Mouse (Mus musculus) hindbrain, embryonic 14.5 days (tissue): ENCODE data around the gene Gpr45. TPM values are rescaled to one million over a fixed set of nuclear protein-coding genes. Genes with fewer than 3 reads are reported as not detected.
A peak's percentile ranks its signal among the peaks of the same experiment; 100 is the strongest.

ENCODE experiments used
- ATAC-seq: fragments of 200-750 bp; cut with Nextera tagmentation; 2 replicates; pipeline ENCODE4 v1.8.0; 2017; ENCODE audit warnings: moderate number of reproducible peaks, mild to moderate bottlenecking, moderate TSS enrichment, moderate library complexity; ENCODE audit not compliant: low FRiP score
- DNase-seq: peaks from one replicate; pipeline ENCODE4 v3.0.0-alpha.2; 2015; ENCODE audit warnings: low spot score
- H3K27ac ChIP-seq: fragments of 300-500 bp; sonication (generic); 2 replicates; pipeline ENCODE4 v1.5.1; 2014; ENCODE audit warnings: mild to moderate bottlenecking, moderate library complexity
- H3K27me3 ChIP-seq: fragments of 300-500 bp; sonication (generic); 2 replicates; pipeline ENCODE4 v1.6.1; 2014; ENCODE audit warnings: mild to moderate bottlenecking, low read length, mixed read lengths; ENCODE audit not compliant: control insufficient read depth, insufficient read depth
- H3K36me3 ChIP-seq: fragments of 300-500 bp; sonication (generic); replicated peaks from 2 replicates; pipeline ENCODE4 v1.6.1; 2014; ENCODE audit not compliant: control insufficient read depth, insufficient read depth
- H3K4me1 ChIP-seq: fragments of 300-500 bp; sonication (generic); replicated peaks from 2 replicates; pipeline ENCODE4 v1.6.1; 2014; ENCODE audit warnings: antibody characterized with exemption, low read length, mixed read lengths; ENCODE audit not compliant: control insufficient read depth, insufficient read depth
- H3K4me2 ChIP-seq: fragments of 300-500 bp; sonication (generic); replicated peaks from 2 replicates; pipeline ENCODE4 v1.6.1; 2014; ENCODE audit warnings: mild to moderate bottlenecking, moderate library complexity
- H3K4me3 ChIP-seq: fragments of 300-500 bp; sonication (generic); replicated peaks from 2 replicates; pipeline ENCODE4 v1.5.1; 2014; ENCODE audit warnings: mild to moderate bottlenecking, low read length
- H3K9ac ChIP-seq: fragments of 300-500 bp; sonication (generic); 2 replicates; pipeline ENCODE4 v1.6.1; 2014
- H3K9me3 ChIP-seq: fragments of 300-500 bp; sonication (generic); 2 replicates; pipeline ENCODE4 v1.6.1; 2016; ENCODE audit warnings: low read length; ENCODE audit not compliant: control insufficient read depth
- WGBS: fragments of 180-500 bp; shearing (Covaris S2); extraction: QIAGEN DNeasy Blood & Tissue Kit; methylation state at CpG from one replicate; pipeline ENCODE4 v1.1.7; 2014; 5-methylcytosine and 5-hydroxymethylcytosine counted together
- polyA plus RNA-seq: library from polyadenylated mRNA; unstranded; fragments of >200 nt; fragmentation: Nextera tagmentation; extraction: Ambion mirVana; gene quantifications from 2 replicates; pipeline ENCODE4 v1.2.1, GENCODE M21; 2014

Gpr45 gene
- 11.5 and 12.5 TPM in 2 replicates for polyA plus RNA-seq

GRCm38 (mm10) chr1:42952734-42953481 lies at the start of gene Gpr45:
TSS of gene Gpr45 (plus strand) at chr1:42952872.
- ATAC-seq: peak; percentile 92
- Histone ChIP-seq H3K9me3 (no peaks in the 10 kb centered on the region), H3K27me3 (no peaks in the 10 kb centered on the region), H3K4me2 (peak within 1 kb of the TSS; percentile 83), H3K36me3 (no peaks in the 10 kb centered on the region), H3K27ac (peak within 1 kb of the TSS; percentile 85), H3K9ac (peak within 1 kb of the TSS; percentile 84), H3K4me1 (peaks cover 14% of the 10 kb centered on the region), H3K4me3 (peak within 1 kb of the TSS; percentile 64)
- under 1% methylated on average over 64 of the region's 71 CpGs for WGBS
- DNase-seq: peak; percentile 42

GRCm38 (mm10) chr1:42905148-42905547 lies 47.5 kb upstream of the Gpr45 start:
- Histone ChIP-seq H3K4me1 (no peaks in the 10 kb centered on the region), H3K27me3 (no peaks in the 10 kb centered on the region), H3K4me2 (no peak overlapping the region), H3K27ac (no peak overlapping the region), H3K4me3 (no peak overlapping the region), H3K36me3 (peaks cover 15% of the 10 kb centered on the region), H3K9me3 (no peaks in the 10 kb centered on the region), H3K9ac (no peak overlapping the region)
- 70% methylated on average over 11 of the region's 11 CpGs for WGBS
- ATAC-seq: no peak
- no peak for DNase-seq

GRCm38 (mm10) chr1:42906696-42907095 lies 46.0 kb upstream of the Gpr45 start:
- H3K36me3 ChIP-seq: peaks cover 5% of the 10 kb centered on the region; the same call in 1 of the 2 replicates
- no peak overlapping the region for H3K9ac ChIP-seq
- no peak overlapping the region for H3K27ac ChIP-seq
- H3K4me1 ChIP-seq: no peaks in the 10 kb centered on the region
- no peak overlapping the region for H3K4me3 ChIP-seq
- H3K4me2 ChIP-seq: no peak overlapping the region
- WGBS: 70% methylated on average over 7 of the region's 7 CpGs
- no peaks in the 10 kb centered on the region for H3K9me3 ChIP-seq
- DNase-seq (no peak), ATAC-seq (no peak)
- H3K27me3 ChIP-seq: no peaks in the 10 kb centered on the region

- 52% methylated on average over 4 of the region's 4 CpGs for WGBS
- no peak overlapping the region for H3K4me2 ChIP-seq
- H3K9me3 ChIP-seq: no peaks in the 10 kb centered on the region
- H3K36me3 ChIP-seq: peaks cover 5% of the 10 kb centered on the region; the same call in 1 of the 2 replicates
- no peaks in the 10 kb centered on the region for H3K4me1 ChIP-seq
- DNase-seq (no peak), ATAC-seq (no peak)
- H3K9ac ChIP-seq: no peak overlapping the region
- no peak overlapping the region for H3K27ac ChIP-seq
- no peaks in the 10 kb centered on the region for H3K27me3 ChIP-seq
- H3K4me3 ChIP-seq: no peak overlapping the region
Measured at GRCm38 (mm10) chr1:42907153-42907552, 45.5 kb upstream of the Gpr45 start.

- Histone ChIP-seq H3K9ac (no peak overlapping the region), H3K27me3 (no peaks in the 10 kb centered on the region), H3K36me3 (no peaks in the 10 kb centered on the region), H3K9me3 (0 out of 2 replicates have a peak, but pooled peaks cover under 1% of the 10 kb centered on the region), H3K4me1 (no peaks in the 10 kb centered on the region), H3K27ac (no peak overlapping the region), H3K4me2 (no peak overlapping the region), H3K4me3 (no peak overlapping the region)
- peak; percentile 84 for ATAC-seq
- 11% methylated on average over 4 of the region's 4 CpGs for WGBS
- DNase-seq: peak; percentile 80
Measured at GRCm38 (mm10) chr1:42915062-42915461, 37.6 kb upstream of the Gpr45 start.

- Histone ChIP-seq H3K4me2 (no peak overlapping the region), H3K9me3 (peaks cover 4% of the 10 kb centered on the region; the same call in 1 of the 2 replicates), H3K4me1 (no peaks in the 10 kb centered on the region), H3K27ac (no peak overlapping the region), H3K27me3 (no peaks in the 10 kb centered on the region), H3K36me3 (no peaks in the 10 kb centered on the region), H3K9ac (no peak overlapping the region), H3K4me3 (no peak overlapping the region)
- whole genome bisulfite sequencing: 81% methylated on average over 7 of the region's 7 CpGs
- ATAC-seq (no peak), DNase-seq (no peak)
Measured at GRCm38 (mm10) chr1:42916719-42917118, 36.0 kb upstream of the Gpr45 start.

- no peaks in the 10 kb centered on the region for H3K36me3 ChIP-seq
- no peak overlapping the region for H3K4me3 ChIP-seq
- H3K9me3 ChIP-seq: peaks cover 4% of the 10 kb centered on the region; the same call in 1 of the 2 replicates
- H3K9ac ChIP-seq: no peak overlapping the region
- H3K4me2 ChIP-seq: no peak overlapping the region
- no peaks in the 10 kb centered on the region for H3K27me3 ChIP-seq
- ATAC-seq: no peak
- DNase-seq: no peak
- no peaks in the 10 kb centered on the region for H3K4me1 ChIP-seq
- WGBS: 18% methylated on average over 4 of the region's 4 CpGs
- no peak overlapping the region for H3K27ac ChIP-seq
Measured at GRCm38 (mm10) chr1:42917908-42918307, 34.8 kb upstream of the Gpr45 start.

GRCm38 (mm10) chr1:42923924-42924323 lies 28.7 kb upstream of the Gpr45 start:
- 0 out of 2 replicates have a peak overlapping the region, but pooled peaks have one; percentile 28 for H3K9ac ChIP-seq
- H3K4me2 ChIP-seq: no peak overlapping the region
- 32% methylated on average over 5 of the region's 5 CpGs for WGBS
- DNase-seq (no peak), ATAC-seq (no peak)
- H3K36me3 ChIP-seq: no peaks in the 10 kb centered on the region
- H3K4me1 ChIP-seq: peaks cover 4% of the 10 kb centered on the region; the same call in 1 of the 2 replicates
- H3K4me3 ChIP-seq: no peak overlapping the region
- no peak overlapping the region for H3K27ac ChIP-seq
- no peaks in the 10 kb centered on the region for H3K27me3 ChIP-seq
- H3K9me3 ChIP-seq: peaks cover 4% of the 10 kb centered on the region; the same call in 1 of the 2 replicates

- ATAC-seq: no peak
- Histone ChIP-seq H3K36me3 (no peaks in the 10 kb centered on the region), H3K9me3 (no peaks in the 10 kb centered on the region), H3K27ac (no peak overlapping the region), H3K4me1 (no peaks in the 10 kb centered on the region), H3K4me2 (no peak overlapping the region), H3K4me3 (no peak overlapping the region), H3K27me3 (no peaks in the 10 kb centered on the region), H3K9ac (no peak overlapping the region)
- DNase-seq: no peak
- WGBS: 67% methylated on average over 1 of the region's 1 CpGs
Measured at GRCm38 (mm10) chr1:42933613-42934012, 19.1 kb upstream of the Gpr45 start.
